Mouse (Mus musculus) heart, embryonic 14.5 days (tissue): ENCODE data around the gene Phactr2. TPM values are rescaled to one million over a fixed set of nuclear protein-coding genes. Genes with fewer than 3 reads are reported as not detected.
A peak's percentile ranks its signal among the peaks of the same experiment; 100 is the strongest.

Experiments used
- ATAC-seq: fragments of 200-750 bp; cut with Nextera tagmentation; 2 replicates; pipeline ENCODE4 v1.8.0; 2017; ENCODE audit warnings: low read depth, moderate TSS enrichment; ENCODE audit not compliant: insufficient number of reproducible peaks, insufficient read depth, low FRiP score
- H3K27ac ChIP-seq, 2 experiments: fragments of 200-500 bp in 1 of 2; fragments of 300-500 bp in 1 of 2; sonication (generic) in 1 of 2; replicated peaks in 1 of 2; 2 replicates each; pipeline ENCODE4 v1.5.1; 2012 to 2014; ENCODE audit warnings: low read depth in 2 of 2, low read length in 2 of 2, control low read depth in 1 of 2, mild to moderate bottlenecking in 1 of 2, mixed read lengths in 1 of 2; ENCODE audit not compliant: control insufficient read depth in 1 of 2, insufficient read depth in 1 of 2
- H3K27me3 ChIP-seq: fragments of 300-500 bp; sonication (generic); 2 replicates; pipeline ENCODE4 v1.6.1; 2014; ENCODE audit warnings: mild to moderate bottlenecking, low read length, control low read depth; ENCODE audit not compliant: control insufficient read depth, insufficient read depth
- H3K36me3 ChIP-seq: fragments of 300-500 bp; sonication (generic); 2 replicates; pipeline ENCODE4 v1.6.1; 2014; ENCODE audit warnings: mild to moderate bottlenecking, control low read depth, low read length, mixed read lengths; ENCODE audit not compliant: control insufficient read depth, insufficient read depth
- H3K4me1 ChIP-seq, 2 experiments: fragments of 200-500 bp in 1 of 2; fragments of 300-500 bp in 1 of 2; sonication (generic) in 1 of 2; 2 replicates each; pipeline ENCODE4 v1.6.1; 2012 to 2014; ENCODE audit warnings: low read length in 2 of 2, control low read depth in 1 of 2, mixed read lengths in 1 of 2; ENCODE audit not compliant: control insufficient read depth in 2 of 2, insufficient read depth in 2 of 2
- H3K4me2 ChIP-seq: fragments of 300-500 bp; sonication (generic); 2 replicates; pipeline ENCODE4 v1.6.1; 2014; ENCODE audit warnings: mild to moderate bottlenecking, low read length
- H3K4me3 ChIP-seq, 2 experiments: fragments of 200-500 bp in 1 of 2; fragments of 300-500 bp in 1 of 2; sonication (generic) in 1 of 2; 2 replicates each; pipeline ENCODE4 v1.5.1; 2012 to 2014; ENCODE audit warnings: low read length in 2 of 2, mild to moderate bottlenecking in 2 of 2, control low read depth in 1 of 2, low read depth in 1 of 2, moderate library complexity in 1 of 2; ENCODE audit not compliant: control insufficient read depth in 1 of 2, insufficient read depth in 1 of 2
- H3K9ac ChIP-seq: fragments of 300-500 bp; sonication (generic); 2 replicates; pipeline ENCODE4 v1.6.1; 2014; ENCODE audit warnings: mild to moderate bottlenecking, low read length
- H3K9me3 ChIP-seq: fragments of 300-500 bp; sonication (generic); 2 replicates; pipeline ENCODE4 v1.6.1; 2016; ENCODE audit warnings: low read length, control low read depth; ENCODE audit not compliant: control insufficient read depth
- WGBS: fragments of 180-500 bp; shearing (Covaris S2); extraction: QIAGEN DNeasy Blood & Tissue Kit; methylation state at CpG from one replicate; pipeline ENCODE4 v1.1.7; 2014; 5-methylcytosine and 5-hydroxymethylcytosine counted together
- polyA plus RNA-seq: library from polyadenylated mRNA; unstranded; fragments of >200 nt; fragmentation: Nextera tagmentation; extraction: Ambion mirVana; gene quantifications from 2 replicates; pipeline ENCODE4 v1.2.1, GENCODE M21; 2014

Gene Phactr2
- polyA plus RNA-seq, 1 experiment from 2014 or later: 80.1 TPM

GRCm38 (mm10) chr10:13375820-13376219, 98.4 kb downstream of the Phactr2 start:
- Histone ChIP-seq H3K9me3 (no peaks in the 10 kb centered on the region), H3K27me3 (no peaks in the 10 kb centered on the region), H3K9ac (no peak overlapping the region), H3K4me2 (no peak overlapping the region), H3K27ac (peak overlapping the region; percentile 55 to 69; a peak in 3 of 4 replicates), H3K4me1 (peaks cover 8 to 29% of the 10 kb centered on the region in 2 experiments), H3K36me3 (no peaks in the 10 kb centered on the region), H3K4me3 (no peak overlapping the region)
- no peak for ATAC-seq
- WGBS: 40% methylated on average over 3 of the region's 3 CpGs

- no peaks in the 10 kb centered on the region for H3K36me3 ChIP-seq
- peak overlapping the region; percentile 3 to 27; a peak in 1 of 4 replicates for H3K27ac ChIP-seq
- ATAC-seq: no peak
- H3K27me3 ChIP-seq: no peaks in the 10 kb centered on the region
- no peak overlapping the region for H3K9ac ChIP-seq
- H3K9me3 ChIP-seq: no peaks in the 10 kb centered on the region
- H3K4me2 ChIP-seq: no peak overlapping the region
- H3K4me1 ChIP-seq: peaks cover 6 to 19% of the 10 kb centered on the region in 2 experiments
- WGBS: 70% methylated on average over 13 of the region's 13 CpGs
- H3K4me3 ChIP-seq: no peak overlapping the region
Observed at GRCm38 (mm10) chr10:13369581-13370375, 104.4 kb downstream of the Phactr2 start.

GRCm38 (mm10) chr10:13364286-13364580, 110.0 kb downstream of the Phactr2 start:
- Histone ChIP-seq H3K36me3 (no peaks in the 10 kb centered on the region), H3K4me1 (peaks cover 3 to 9% of the 10 kb centered on the region in 2 experiments), H3K9me3 (no peaks in the 10 kb centered on the region), H3K27me3 (no peaks in the 10 kb centered on the region), H3K9ac (no peak overlapping the region), H3K4me3 (no peak overlapping the region), H3K4me2 (no peak overlapping the region), H3K27ac (no peak overlapping the region)
- WGBS: 67% methylated on average over 2 of the region's 2 CpGs
- ATAC-seq: no peak

GRCm38 (mm10) chr10:13363499-13364285, 110.5 kb downstream of the Phactr2 start:
- no peak overlapping the region for H3K9ac ChIP-seq
- H3K4me1 ChIP-seq: peaks cover 3 to 14% of the 10 kb centered on the region in 2 experiments
- no peak overlapping the region for H3K4me3 ChIP-seq
- H3K27ac ChIP-seq: 0 out of 4 replicates have a peak overlapping the region, but pooled peaks of 1 of the 2 experiments have one; percentile 14
- H3K27me3 ChIP-seq: no peaks in the 10 kb centered on the region
- no peaks in the 10 kb centered on the region for H3K36me3 ChIP-seq
- H3K4me2 ChIP-seq: no peak overlapping the region
- WGBS: 78% methylated on average over 11 of the region's 11 CpGs
- no peak for ATAC-seq
- no peaks in the 10 kb centered on the region for H3K9me3 ChIP-seq

- H3K4me1 ChIP-seq: peaks cover 5 to 24% of the 10 kb centered on the region in 2 experiments
- H3K4me3 ChIP-seq: no peak overlapping the region
- H3K27ac ChIP-seq: no peak overlapping the region
- no peak overlapping the region for H3K4me2 ChIP-seq
- no peaks in the 10 kb centered on the region for H3K9me3 ChIP-seq
- no peak overlapping the region for H3K9ac ChIP-seq
- H3K36me3 ChIP-seq: no peaks in the 10 kb centered on the region
- ATAC-seq: no peak
- H3K27me3 ChIP-seq: no peaks in the 10 kb centered on the region
Observed at GRCm38 (mm10) chr10:13360913-13361312, 113.3 kb downstream of the Phactr2 start.

GRCm38 (mm10) chr10:13359846-13360245, 114.4 kb downstream of the Phactr2 start:
- no peaks in the 10 kb centered on the region for H3K27me3 ChIP-seq
- H3K9me3 ChIP-seq: no peaks in the 10 kb centered on the region
- H3K27ac ChIP-seq: peak overlapping the region; percentile 32 to 82; a peak in 3 of 4 replicates
- no peak overlapping the region for H3K9ac ChIP-seq
- H3K4me3 ChIP-seq: no peak overlapping the region
- no peak overlapping the region for H3K4me2 ChIP-seq
- WGBS: 86% methylated on average over 5 of the region's 5 CpGs
- ATAC-seq: no peak
- H3K4me1 ChIP-seq: peaks cover 5 to 24% of the 10 kb centered on the region in 2 experiments
- no peaks in the 10 kb centered on the region for H3K36me3 ChIP-seq

- H3K9ac ChIP-seq: no peak overlapping the region
- H3K4me2 ChIP-seq: no peak overlapping the region
- 0 out of 2 replicates have a peak, but pooled peaks have one; percentile 59 for ATAC-seq
Observed at GRCm38 (mm10) chr10:13358679-13359078, 115.5 kb downstream of the Phactr2 start.

More at GRCm38 (mm10) chr10:13358679-13359078, 115.5 kb downstream of the Phactr2 start:
- Histone ChIP-seq H3K4me1 (peaks cover 5 to 24% of the 10 kb centered on the region in 2 experiments), H3K4me3 (no peak overlapping the region), H3K27me3 (no peaks in the 10 kb centered on the region), H3K36me3 (no peaks in the 10 kb centered on the region), H3K27ac (peak overlapping the region; percentile 52 to 82; a peak in 3 of 4 replicates), H3K9me3 (no peaks in the 10 kb centered on the region)
- 2% methylated on average over 3 of the region's 3 CpGs for WGBS
